Mouse (Mus musculus) olfactory bulb, adult 2 months (tissue): ENCODE measurements around the gene Unc5cl. TPM values are rescaled to one million over a fixed set of nuclear protein-coding genes. Genes with fewer than 3 reads are reported as not detected.

Experiments
- H3K27ac ChIP-seq: fragments of 200-500 bp; 2 replicates; pipeline ENCODE4 v1.5.1; 2012; ENCODE audit warnings: low read depth, low read length; ENCODE audit not compliant: insufficient read depth
- H3K4me1 ChIP-seq: fragments of 200-500 bp; 2 replicates; pipeline ENCODE4 v1.6.1; 2012; ENCODE audit warnings: low read length; ENCODE audit not compliant: control insufficient read depth, insufficient read depth
- H3K4me3 ChIP-seq: fragments of 200-500 bp; 2 replicates; pipeline ENCODE4 v1.5.1; 2012; ENCODE audit warnings: mild to moderate bottlenecking, low read depth, low read length, moderate library complexity; ENCODE audit not compliant: insufficient read depth
- CTCF ChIP-seq: fragments of 200-500 bp; IDR thresholded peaks from 2 replicates; pipeline ENCODE4 v1.5.1; 2012; ENCODE audit warnings: low read depth, mild to moderate bottlenecking, low read length, moderate library complexity; ENCODE audit not compliant: insufficient read depth
- POLR2A ChIP-seq: fragments of 200-500 bp; IDR thresholded peaks from 2 replicates; pipeline ENCODE4 v1.6.1; 2012; ENCODE audit warnings: mild to moderate bottlenecking, low read depth, low read length, moderate library complexity; ENCODE audit not compliant: insufficient read depth
- WGBS: fragments of 180-500 bp; shearing (Covaris S2); methylation state at CpG from one replicate; pipeline ENCODE4 v1.1.7; 2018; 5-methylcytosine and 5-hydroxymethylcytosine counted together
- polyA plus RNA-seq: library from polyadenylated mRNA; stranded (reverse); fragments of >200 nt; gene quantifications from 2 replicates; pipeline ENCODE4 v1.2.4, GENCODE M21; 2012; ENCODE audit warnings: low replicate concordance; ENCODE audit not compliant: missing spikeins, insufficient read depth, insufficient read length

Gene Unc5cl
- polyA plus RNA-seq, 1 experiment: not detected

GRCm38 (mm10) chr17:48416425-48417195 lies 38.1 kb upstream of the Unc5cl start:
- Histone ChIP-seq H3K4me3 (no peak overlapping the region), H3K27ac (no peak overlapping the region), H3K4me1 (no peaks in the 10 kb centered on the region)
- 90% methylated on average over 14 of the region's 14 CpGs for WGBS
- TF ChIP-seq CTCF (no peak), POLR2A (no peak)

GRCm38 (mm10) chr17:48417521-48417920 lies 37.2 kb upstream of the Unc5cl start:
- TF ChIP-seq CTCF (no peak), POLR2A (no peak)
- 94% methylated on average over 6 of the region's 6 CpGs for WGBS
- Histone ChIP-seq H3K4me3 (no peak overlapping the region), H3K27ac (no peak overlapping the region), H3K4me1 (no peaks in the 10 kb centered on the region)

- Histone ChIP-seq H3K27ac (no peak overlapping the region), H3K4me3 (no peak overlapping the region), H3K4me1 (no peaks in the 10 kb centered on the region)
- TF ChIP-seq CTCF (no peak), POLR2A (no peak)
- WGBS: 90% methylated on average over 7 of the region's 7 CpGs
Observed at GRCm38 (mm10) chr17:48418174-48418573, 36.5 kb upstream of the Unc5cl start.

DNA sequence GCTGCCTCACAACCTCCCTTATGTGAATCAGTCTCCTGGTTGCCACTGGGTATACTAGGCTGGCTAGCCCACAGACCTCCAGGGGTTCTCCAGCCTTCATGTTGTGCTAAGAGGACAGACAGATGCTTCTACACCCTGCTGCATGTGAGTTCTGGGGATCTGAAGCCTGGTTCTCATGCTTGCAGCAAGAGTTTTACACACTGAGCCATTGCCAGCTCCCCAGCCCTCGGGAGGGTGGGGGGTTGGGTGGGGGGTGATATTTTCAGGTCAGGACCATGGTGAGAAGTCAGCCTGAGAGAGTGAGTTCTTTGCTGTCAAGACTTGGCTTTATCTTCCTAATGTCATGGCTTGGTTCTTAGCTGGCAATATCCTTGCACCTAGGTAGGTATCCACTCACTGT lies 35.9 kb upstream of the Unc5cl start:
- H3K4me3 ChIP-seq: no peak overlapping the region
- no peak for TF ChIP-seq CTCF
- TF ChIP-seq POLR2A: no peak
- H3K4me1 ChIP-seq: no peaks in the 10 kb centered on the region
- WGBS: 94% methylated on average over 1 of the region's 1 CpGs
- H3K27ac ChIP-seq: no peak overlapping the region

DNA sequence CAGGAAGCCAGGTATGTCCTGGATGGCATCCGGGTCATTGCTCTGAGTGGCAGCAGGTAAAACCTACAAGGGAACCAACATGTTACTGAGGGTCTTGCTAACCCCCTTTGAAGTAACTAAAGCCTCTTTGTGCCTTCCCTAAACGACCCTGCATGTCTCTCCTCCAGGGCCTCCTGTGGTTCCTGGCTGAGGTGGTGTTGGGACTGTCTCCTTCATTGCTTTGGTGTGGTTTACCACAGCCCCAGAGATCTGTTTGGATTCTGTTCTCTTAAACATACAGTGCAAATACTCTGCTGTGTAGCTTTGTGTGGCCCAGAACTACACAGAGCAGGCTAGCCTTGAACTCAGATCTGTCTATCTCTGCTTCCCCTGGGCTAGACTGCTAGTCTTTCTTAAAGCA lies 35.1 kb upstream of the Unc5cl start:
- TF ChIP-seq POLR2A: no peak
- no peak for TF ChIP-seq CTCF
- no peak overlapping the region for H3K4me3 ChIP-seq
- no peak overlapping the region for H3K27ac ChIP-seq
- no peaks in the 10 kb centered on the region for H3K4me1 ChIP-seq
- WGBS: 72% methylated on average over 2 of the region's 2 CpGs

DNA sequence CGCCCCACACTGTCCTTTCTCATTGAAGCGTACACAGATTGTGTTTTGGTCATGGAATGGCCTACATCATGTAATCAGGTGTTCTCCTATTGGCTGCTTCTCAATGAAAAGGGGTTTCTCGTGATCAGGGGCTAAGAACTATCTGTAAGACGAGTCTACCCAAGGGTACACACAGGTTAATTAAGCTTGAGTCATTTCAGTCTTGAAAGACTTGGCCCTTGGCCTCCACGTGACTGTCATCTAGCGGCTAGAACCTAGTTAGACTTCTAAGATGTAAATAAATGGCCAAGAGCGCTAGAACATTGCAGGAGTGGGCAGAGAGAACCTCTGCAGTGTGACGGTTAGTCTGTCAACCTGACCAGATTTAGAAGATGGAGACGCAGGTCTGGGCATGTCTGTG lies 30.5 kb upstream of the Unc5cl start:
- WGBS: 87% methylated on average over 9 of the region's 9 CpGs
- H3K4me1 ChIP-seq: peaks cover 8% of the 10 kb centered on the region
- no peak overlapping the region for H3K4me3 ChIP-seq
- no peak for TF ChIP-seq POLR2A
- TF ChIP-seq CTCF: no peak
- no peak overlapping the region for H3K27ac ChIP-seq

- Histone ChIP-seq H3K4me1 (peaks cover 8% of the 10 kb centered on the region), H3K4me3 (no peak overlapping the region), H3K27ac (no peak overlapping the region)
- TF ChIP-seq CTCF: no peak
- no peak for TF ChIP-seq POLR2A
- 30% methylated on average over 9 of the region's 9 CpGs for WGBS
Observed at GRCm38 (mm10) chr17:48425823-48426612, 28.7 kb upstream of the Unc5cl start.

DNA sequence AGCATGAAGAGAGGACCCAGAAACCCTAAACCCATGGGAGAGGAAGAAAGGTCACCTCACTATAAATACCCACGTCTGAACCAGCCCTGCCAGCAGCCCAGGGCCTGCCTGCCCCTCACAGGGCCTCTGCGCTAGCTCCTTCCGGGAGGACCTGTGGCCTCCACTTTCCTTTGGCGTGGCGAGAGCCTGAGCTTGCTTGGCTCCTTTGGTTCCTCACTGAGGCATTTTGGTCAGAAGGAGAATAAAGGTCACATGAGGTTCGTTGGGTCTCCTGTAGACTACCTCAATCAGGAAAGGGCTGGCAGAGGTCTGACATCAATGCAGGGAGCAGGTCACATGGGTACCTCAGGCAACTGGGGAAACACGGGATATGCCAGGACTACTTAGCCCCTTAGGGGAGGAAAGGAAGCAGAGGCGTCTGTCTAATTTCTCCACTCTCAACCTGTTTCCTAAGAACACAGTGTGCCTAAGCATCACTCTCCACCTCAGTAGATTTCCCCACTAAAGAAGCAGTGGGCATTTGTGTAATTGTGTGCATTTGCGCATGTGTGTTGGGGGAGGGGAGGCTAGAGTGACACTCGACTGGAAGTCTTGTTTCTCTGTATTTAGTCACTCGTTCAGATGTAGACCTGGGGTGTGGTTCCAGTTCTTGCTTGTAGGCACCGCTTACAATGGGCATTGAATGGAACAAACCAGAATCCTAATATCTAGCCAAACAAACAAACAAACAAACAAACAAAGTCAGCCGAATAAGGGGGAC lies 27.5 kb upstream of the Unc5cl start:
- Histone ChIP-seq H3K4me3 (no peak overlapping the region), H3K27ac (no peak overlapping the region), H3K4me1 (peaks cover 8% of the 10 kb centered on the region)
- TF ChIP-seq CTCF (no peak), POLR2A (no peak)
- 83% methylated on average over 13 of the region's 13 CpGs for WGBS
